ENCODE assay signal across 7 mouse cellular contexts in the genomic region with DNA sequence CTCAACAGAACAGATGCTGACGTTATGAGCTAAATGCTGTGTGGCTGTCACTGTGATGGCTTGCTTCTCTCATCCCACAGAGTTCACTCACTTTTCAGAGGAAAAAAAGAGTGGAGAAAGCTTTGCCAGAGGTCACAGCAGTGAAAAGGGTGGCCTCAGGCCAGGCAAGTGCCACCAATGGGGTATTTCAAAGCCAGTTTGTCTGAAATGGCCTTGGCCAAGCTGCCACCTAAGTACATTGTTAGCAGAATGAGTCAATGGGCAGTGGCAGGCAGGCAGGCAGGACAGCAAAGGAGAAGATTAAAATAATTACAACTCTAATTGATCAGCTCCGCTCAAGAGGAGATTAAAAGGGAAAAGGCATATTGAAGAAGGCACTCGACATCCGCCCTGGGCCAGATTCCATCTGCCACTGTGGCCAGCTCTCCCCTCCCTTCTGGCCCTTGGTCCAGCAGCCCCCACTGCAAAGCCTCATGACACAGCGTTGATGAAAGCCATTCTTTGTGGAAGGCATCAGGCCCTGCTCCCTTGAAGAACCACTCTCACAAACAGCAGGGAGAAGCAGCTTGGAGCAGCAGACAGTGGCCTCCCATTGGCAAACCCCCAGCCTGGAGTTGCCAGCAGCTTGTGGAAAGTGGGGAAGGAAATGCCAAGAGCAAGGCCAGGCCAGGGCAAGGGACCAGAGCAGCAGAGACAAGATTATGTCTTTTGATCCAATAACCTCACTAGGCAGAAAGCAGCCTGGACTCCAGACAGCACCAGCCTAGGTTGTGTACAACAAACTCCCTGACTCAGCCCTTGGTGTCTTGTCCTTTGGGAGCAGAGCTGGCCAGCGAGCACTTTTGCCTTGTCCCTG.
A peak's percentile ranks its signal among the peaks of the same experiment; 100 is the strongest.
DNase-seq lines count a peak whose midpoint lies in the region; ATAC-seq lines count a peak whose summit lies in the region.

No protein-coding gene starts in this region.

- DNase-seq in adipocyte (ENCODE audit: low spot score) = peak; percentile 59
- peak; percentile 78 for DNase-seq in adrenal gland, postnatal 14 days
- DNase-seq in forebrain, embryonic 14.5 days (ENCODE audit: low spot score) = peak; percentile 35
- no peak for DNase-seq in hindbrain, embryonic 11.5 days (ENCODE audit: low spot score)
- DNase-seq in limb, embryonic 10.5 days (ENCODE audit: low spot score) = no peak
- DNase-seq in right cerebral cortex, postnatal 25 days = peak; percentile 25

- no peak overlapping the region for H3K27ac ChIP-seq in forebrain, embryonic 14.5 days (ENCODE audit: low read depth, low read length)
- H3K27ac ChIP-seq in hindbrain, embryonic 11.5 days (ENCODE audit: low read depth, low read length) = no peak overlapping the region
- H3K27ac ChIP-seq in limb, embryonic 10.5 days = peak overlapping the region; percentile 46; the same call in 1 of the 2 replicates

- 54% methylated on average over 6 of the region's 6 CpGs for WGBS in forebrain, embryonic 14.5 days
- 68% methylated on average over 6 of the region's 6 CpGs for WGBS in hindbrain, embryonic 11.5 days
- 78% methylated on average over 6 of the region's 6 CpGs for WGBS in limb, embryonic 10.5 days

- no peaks in the 10 kb centered on the region for H3K27me3 ChIP-seq in forebrain, embryonic 14.5 days (replicated peaks; ENCODE audit: control insufficient read depth, insufficient read depth, low read length)
- H3K27me3 ChIP-seq in hindbrain, embryonic 11.5 days (ENCODE audit: control insufficient read depth, insufficient read depth, low read length) = no peaks in the 10 kb centered on the region
- H3K27me3 ChIP-seq in limb, embryonic 10.5 days (ENCODE audit: low read depth, poor library complexity, severe bottlenecking) = no peaks in the 10 kb centered on the region

- H3K9me3 ChIP-seq in forebrain, embryonic 14.5 days (replicated peaks; ENCODE audit: control insufficient read depth, low read length) = no peaks in the 10 kb centered on the region
- H3K9me3 ChIP-seq in hindbrain, embryonic 11.5 days (ENCODE audit: control insufficient read depth, low read length) = no peaks in the 10 kb centered on the region
- no peaks in the 10 kb centered on the region for H3K9me3 ChIP-seq in limb, embryonic 10.5 days (replicated peaks)

- no peak overlapping the region for H3K4me2 ChIP-seq in forebrain, embryonic 14.5 days (ENCODE audit: low read length)
- no peak overlapping the region for H3K4me2 ChIP-seq in hindbrain, embryonic 11.5 days (replicated peaks; ENCODE audit: low read depth, low read length)

- H3K4me3 ChIP-seq in forebrain, embryonic 14.5 days (ENCODE audit: low read depth, low read length) = no peak overlapping the region
- no peak overlapping the region for H3K4me3 ChIP-seq in hindbrain, embryonic 11.5 days (ENCODE audit: low read depth, low read length)
- no peak overlapping the region for H3K4me3 ChIP-seq in limb, embryonic 10.5 days

- H3K4me1 ChIP-seq in forebrain, embryonic 14.5 days (ENCODE audit: control insufficient read depth, insufficient read depth, low read length) = peaks cover 5% of the 10 kb centered on the region
- no peaks in the 10 kb centered on the region for H3K4me1 ChIP-seq in hindbrain, embryonic 11.5 days (replicated peaks; ENCODE audit: control insufficient read depth, insufficient read depth, low read length)
- no peaks in the 10 kb centered on the region for H3K4me1 ChIP-seq in limb, embryonic 10.5 days

- ATAC-seq in forebrain, embryonic 14.5 days = peak; percentile 48
- peak; percentile 22; the same call in 1 of the 2 replicates for ATAC-seq in hindbrain, embryonic 11.5 days (ENCODE audit: low FRiP score)
- no peak for ATAC-seq in monocyte, adult 5-6 weeks (replicated peaks; ENCODE audit: insufficient number of reproducible peaks, low FRiP score, low TSS enrichment, poor library complexity, severe bottlenecking)

- no peak overlapping the region for H3K9ac ChIP-seq in forebrain, embryonic 14.5 days (ENCODE audit: low read length)
- no peak overlapping the region for H3K9ac ChIP-seq in hindbrain, embryonic 11.5 days (ENCODE audit: low read depth, low read length)

- H3K36me3 ChIP-seq in forebrain, embryonic 14.5 days (ENCODE audit: control insufficient read depth, insufficient read depth, low read length) = no peaks in the 10 kb centered on the region
- no peaks in the 10 kb centered on the region for H3K36me3 ChIP-seq in hindbrain, embryonic 11.5 days (ENCODE audit: control insufficient read depth, insufficient read depth, low read length)
- H3K36me3 ChIP-seq in limb, embryonic 10.5 days = no peaks in the 10 kb centered on the region

Comparison
In these comparisons a context has a peak if more than half of its experiments do, and no peak if none do; other contexts are left out.
1. DNase-seq: peak in adipocyte (single experiment), adrenal gland, postnatal 14 days (single experiment), forebrain, embryonic 14.5 days (single experiment) and right cerebral cortex, postnatal 25 days (single experiment); none in hindbrain, embryonic 11.5 days (single experiment) and limb, embryonic 10.5 days (single experiment).